Mouse (Mus musculus): Measurements from ENCODE around the gene Spsb2.

DNA sequence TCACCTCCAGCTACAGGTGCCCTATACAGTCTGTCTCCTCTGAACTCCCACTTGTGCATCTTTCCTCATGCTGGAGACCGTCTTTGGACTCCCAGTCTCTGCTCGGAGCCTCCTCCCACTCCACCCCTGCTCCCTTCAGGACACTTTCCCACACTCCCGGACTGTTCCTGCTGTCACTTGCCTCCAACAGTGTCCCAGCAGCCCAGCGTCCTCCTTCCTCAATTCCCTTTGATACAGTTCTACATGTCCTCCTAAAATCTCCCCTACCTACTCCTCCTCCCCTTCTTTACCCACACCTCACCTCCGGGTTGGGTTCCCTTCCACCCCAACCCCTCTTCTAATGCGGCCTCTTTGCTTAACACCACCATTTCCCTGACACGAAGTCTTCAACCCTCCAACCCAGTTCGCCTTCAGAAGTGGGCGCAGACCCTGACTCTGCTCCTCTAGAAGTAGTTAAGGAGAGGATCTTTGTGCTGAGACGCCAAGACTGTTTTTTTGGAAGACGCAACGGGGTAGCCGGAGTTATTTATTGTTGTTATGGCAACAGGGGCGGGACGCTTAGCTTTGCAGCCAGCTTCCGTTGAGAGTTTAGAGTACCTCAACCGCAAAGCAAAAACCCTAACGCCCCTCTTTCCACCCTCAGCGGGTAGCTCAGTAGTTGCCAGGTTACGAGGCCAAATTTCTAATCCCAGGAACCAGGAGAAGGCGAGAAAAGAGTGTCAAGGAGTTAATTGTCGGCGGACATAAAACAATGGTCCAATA is 29.1 kb upstream of the Spsb2 start, which contains the start of gene Lrrc23:
- TF ChIP-seq POLR2A (IDR thresholded peaks at IDR 0.05; ENCODE audit: borderline replicate concordance, extremely low read depth, low read depth, low read length): no peak
- TF ChIP-seq CTCF (IDR thresholded peaks at IDR 0.05; ENCODE audit: insufficient read depth, low read length): no peak

Measured in lung, adult 2 months (tissue).